Mouse (Mus musculus) spleen, postnatal 36 days (tissue): Measurements from ENCODE around the gene Gm3417.
"Not testable (repeated sequence)": the region's sequence is repeated elsewhere in the genome, so short reads cannot be mapped to it uniquely, and the experiment has no call there.

ENCODE experiments used
- DNase-seq, 2 experiments: peaks; one replicate each; pipeline ENCODE4 v3.0.0; 2022; ENCODE audit warnings: low spot score in 2 of 2, mixed read lengths in 1 of 2

The Gm3417 gene

DNA sequence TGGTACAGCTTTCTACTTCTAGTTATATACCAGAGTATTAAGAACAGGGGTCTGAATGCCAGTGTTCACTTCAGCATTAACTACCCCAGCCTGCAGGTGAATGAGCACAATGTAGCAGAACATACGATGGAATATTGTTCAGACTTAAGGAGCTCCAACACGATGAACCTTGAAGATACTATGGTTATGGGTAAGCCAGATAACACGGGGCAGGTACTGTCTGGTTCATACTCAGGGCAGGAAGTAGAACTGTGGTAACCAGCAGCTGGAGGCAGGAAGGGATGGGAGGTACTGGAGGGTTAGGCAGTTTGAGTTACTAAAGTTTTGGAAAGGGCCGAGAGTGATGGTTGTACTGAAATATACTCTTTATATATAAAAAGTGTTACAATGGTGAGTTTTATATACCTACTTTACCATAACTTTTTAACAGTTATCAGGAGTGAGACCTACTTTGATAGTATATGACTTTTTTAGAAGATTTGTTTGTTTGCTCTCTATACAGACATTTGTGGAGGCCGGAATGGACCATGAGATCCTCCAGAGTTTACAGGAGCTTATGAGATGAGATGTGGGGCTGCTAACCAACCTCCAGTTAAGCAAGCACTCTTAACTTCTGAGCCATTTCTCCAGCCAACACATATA is 19.8 kb downstream of the Gm3417 start:
- DNase-seq = no peak

GRCm38 (mm10) chr17:14953452-14953851 is 25.1 kb downstream of the Gm3417 start:
- no peak for DNase-seq

DNA sequence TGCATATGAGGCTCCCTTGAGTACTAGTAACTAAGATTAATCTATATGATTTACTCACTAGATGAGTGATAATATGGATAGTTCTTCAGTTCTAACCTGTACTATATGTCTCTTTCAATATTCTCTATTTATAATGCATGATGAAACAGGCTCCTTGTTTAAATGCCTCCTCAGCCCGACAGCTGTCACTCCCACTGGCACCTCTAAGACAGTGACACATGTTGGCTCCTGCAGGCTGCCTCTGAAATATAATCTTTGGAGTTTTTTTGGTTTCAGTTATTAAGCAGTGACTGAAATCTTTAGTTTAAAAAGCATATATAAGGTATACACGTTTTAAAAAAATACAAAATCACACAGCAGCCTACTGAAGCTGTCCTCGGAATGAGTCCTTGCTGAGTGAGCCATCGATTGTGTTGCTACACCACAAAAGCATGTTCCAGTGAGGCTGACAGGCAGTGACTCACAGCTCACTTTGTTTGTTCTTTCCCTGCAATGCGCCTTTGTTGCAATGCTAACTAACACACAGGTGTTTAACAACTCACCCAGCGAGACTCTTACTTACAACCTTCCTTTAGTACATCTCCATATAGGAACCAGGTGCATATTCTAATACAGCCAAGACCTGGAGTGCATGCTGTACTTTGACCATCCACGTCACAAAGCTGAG is 29.3 kb downstream of the Gm3417 start:
- DNase-seq = no peak

- DNase-seq = no peak
Observed at GRCm38 (mm10) chr17:14944551-14944950, 34.0 kb downstream of the Gm3417 start.

DNA sequence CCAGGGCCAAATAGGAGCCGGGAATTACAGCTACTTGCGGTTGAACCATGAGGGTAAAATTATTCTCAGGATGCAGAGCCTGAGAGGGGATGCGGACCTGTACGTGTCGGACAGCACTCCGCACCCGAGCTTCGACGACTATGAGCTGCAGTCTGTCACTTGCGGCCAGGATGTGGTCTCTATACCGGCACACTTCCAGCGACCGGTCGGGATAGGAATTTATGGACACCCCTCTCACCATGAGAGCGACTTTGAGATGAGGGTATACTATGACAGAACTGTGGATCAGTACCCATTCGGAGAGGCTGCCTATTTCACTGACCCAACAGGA is 34.9 kb downstream of the Gm3417 start:
- DNase-seq = no peak

DNA sequence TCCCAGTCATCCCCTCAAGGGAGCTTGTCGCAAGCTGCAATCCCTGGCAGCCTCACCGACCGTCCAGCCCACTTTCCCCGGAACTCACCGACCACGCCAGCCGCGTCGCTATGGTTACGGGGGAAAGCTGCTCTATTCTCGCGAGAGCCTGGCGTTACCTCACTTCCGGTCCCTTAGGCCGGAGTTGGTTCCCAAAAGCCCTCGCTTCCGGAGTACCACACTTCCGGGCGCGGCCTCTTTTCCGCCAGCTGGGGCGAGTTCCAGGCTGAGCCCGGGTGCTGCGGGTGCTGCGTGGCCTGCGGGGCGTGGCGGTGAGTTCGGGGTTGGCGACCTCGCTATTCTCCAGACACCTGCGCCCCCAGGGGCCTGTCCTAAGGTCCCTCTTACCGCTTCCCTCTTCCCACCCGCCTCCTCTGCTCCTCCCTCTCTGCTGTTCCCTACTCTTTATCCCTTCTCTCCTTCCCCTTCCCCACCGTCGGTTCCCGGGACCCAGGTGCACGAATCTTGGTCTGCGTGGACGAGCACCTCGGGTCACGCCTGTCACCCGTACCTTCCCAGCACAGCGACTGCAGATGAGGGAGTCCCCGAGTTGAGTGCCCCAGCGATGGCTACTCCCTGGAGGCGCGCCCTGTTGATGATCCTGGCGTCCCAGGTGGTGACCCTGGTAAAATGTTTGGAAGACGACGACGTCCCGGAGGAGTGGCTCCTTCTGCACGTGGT is 35.4 kb downstream of the Gm3417 start, which contains the start of the genes Wdr27 and 1600012H06Rik:
Gene Wdr27 (minus strand): TSS at position 150 of the 720 bp plus-strand sequence.
Gene 1600012H06Rik (plus strand): TSS at position 176 of the 720 bp plus-strand sequence.
- peak; percentile 96 to 97 for DNase-seq

GRCm38 (mm10) chr17:14942181-14942580 is 36.4 kb downstream of the Gm3417 start:
- not testable (repeated sequence) for DNase-seq

- DNase-seq = no peak
Observed at GRCm38 (mm10) chr17:14935841-14936605, 42.6 kb downstream of the Gm3417 start.

DNA sequence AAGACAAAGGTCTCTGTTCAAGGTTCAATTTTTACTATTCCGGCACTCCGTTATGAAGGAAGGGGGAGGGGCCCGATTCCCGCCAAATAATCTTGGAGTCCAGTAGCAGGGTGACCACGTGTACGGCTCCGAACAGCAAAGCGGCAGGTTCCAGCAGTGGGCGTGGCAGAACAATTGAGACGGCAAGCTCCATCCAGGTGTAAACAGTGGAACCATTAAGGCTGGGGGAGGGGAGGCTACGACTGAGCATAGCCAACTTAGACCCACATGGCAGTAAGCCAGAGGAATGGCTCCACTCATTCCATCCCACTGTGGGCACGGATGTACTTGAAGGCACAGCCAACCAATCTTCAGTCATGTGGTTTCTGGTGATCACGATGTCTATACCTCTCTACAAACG is 43.3 kb downstream of the Gm3417 start:
- DNase-seq = not testable (repeated sequence)

DNA sequence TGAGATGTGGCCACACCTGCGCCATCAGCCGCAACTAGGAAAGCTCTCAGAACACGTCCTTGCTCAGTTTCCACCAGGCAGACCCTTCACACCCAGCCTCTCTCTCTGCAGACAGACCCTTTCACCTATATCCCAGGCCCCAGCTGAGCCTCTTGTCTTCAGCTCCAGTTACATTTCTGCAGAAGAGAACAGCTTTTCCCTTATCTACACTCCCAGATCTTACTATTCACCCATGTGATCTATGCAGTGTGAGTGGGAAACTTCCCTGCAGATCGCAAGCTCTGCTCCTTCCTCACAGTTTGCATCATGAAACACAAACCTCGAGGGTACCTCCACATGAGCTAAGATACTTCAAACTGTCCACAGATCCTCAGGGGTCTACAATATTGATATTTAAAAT is 47.1 kb downstream of the Gm3417 start:
- no peak for DNase-seq

DNA sequence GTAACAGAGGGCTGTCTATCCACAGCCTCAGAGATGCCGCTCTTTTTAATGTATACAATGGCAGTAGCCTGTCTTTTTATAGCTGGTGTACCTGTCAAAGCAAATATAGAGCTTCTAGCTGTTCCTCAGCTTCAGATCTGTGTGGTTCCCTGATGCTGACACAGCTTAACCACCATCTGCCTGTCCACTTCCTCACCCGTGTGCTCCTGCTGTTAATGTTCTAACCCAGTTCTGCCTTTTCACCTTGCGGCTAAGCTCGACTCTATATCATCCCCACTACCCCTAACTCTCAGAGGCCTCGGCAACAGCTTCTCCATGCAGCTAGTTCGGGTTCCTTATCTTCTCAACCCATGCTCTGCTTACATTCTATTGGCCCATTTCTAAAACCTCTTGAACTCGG is 47.9 kb downstream of the Gm3417 start:
- DNase-seq = no peak

GRCm38 (mm10) chr17:14928631-14929030 is 50.0 kb downstream of the Gm3417 start:
- DNase-seq = no peak

DNA sequence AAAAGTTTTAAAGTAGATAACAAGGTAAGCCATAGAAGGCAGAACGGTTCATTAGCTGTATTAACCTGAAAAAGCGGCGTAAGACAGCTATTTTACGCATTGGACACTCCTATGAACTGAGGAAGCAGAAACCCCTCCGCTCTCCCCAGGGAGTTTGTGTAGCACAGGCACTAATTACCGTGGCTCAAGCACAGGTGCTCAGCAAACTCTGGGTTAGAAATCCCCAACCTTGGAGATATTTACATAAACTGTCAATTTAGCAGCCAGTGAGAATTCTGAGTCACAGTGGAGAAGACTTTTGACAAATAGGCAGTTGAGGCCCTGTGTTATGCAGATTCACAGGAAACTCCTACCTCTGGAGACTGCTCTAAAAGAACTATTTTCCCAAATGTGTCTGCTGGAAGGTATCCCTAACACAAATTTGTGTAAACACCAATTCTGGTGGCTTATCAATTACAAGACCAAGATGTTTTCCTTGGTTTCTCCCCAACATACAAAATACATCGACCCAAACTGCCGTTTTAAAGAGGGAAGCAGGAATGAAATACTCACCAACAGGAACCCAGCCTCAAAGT is 50.9 kb downstream of the Gm3417 start:
- no peak for DNase-seq

GRCm38 (mm10) chr17:14921582-14921981 is 57.0 kb downstream of the Gm3417 start:
- no peak for DNase-seq

GRCm38 (mm10) chr17:14917866-14918265 is 60.7 kb downstream of the Gm3417 start:
- DNase-seq = no peak

DNA sequence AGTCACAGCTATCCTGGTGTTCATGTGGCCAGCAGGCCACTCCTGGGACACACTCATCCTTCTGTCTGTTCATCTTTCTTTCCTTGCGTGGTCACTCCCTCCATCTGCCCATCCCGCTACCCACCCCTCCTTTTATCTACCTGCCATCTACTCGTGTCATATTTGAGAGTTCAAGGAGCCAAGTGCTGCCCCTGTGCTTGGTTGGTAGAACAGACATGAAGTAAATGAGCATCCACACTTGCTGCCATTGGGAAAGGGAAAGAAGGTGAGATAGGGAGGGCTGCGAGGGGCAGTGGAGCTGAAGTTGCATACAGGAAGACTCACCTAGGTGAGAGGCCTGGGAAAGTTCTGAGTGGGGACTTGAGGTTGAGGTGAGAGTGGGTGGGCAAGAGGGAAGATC is 64.2 kb downstream of the Gm3417 start:
- no peak for DNase-seq
